8 mouse cellular contexts compared by ENCODE assay signal in genomic region chr4:140821988-140822387, GRCm38 (mm10). TPM values are rescaled to one million over a fixed set of nuclear protein-coding genes. Genes with fewer than 3 reads are reported as not detected.
A peak's percentile ranks its signal among the peaks of the same experiment; 100 is the strongest.
DNase-seq lines count a peak whose midpoint lies in the region; ATAC-seq and TF ChIP-seq lines count a peak whose summit lies in the region.

No protein-coding gene starts in this region.

- H3K4me1 ChIP-seq in heart, postnatal 0 days (ENCODE audit: control insufficient read depth, insufficient read depth), result no peaks in the 10 kb centered on the region
- H3K4me1 ChIP-seq in bone marrow macrophage, adult 2 months (ENCODE audit: control insufficient read depth, insufficient read depth, low read length), result no peaks in the 10 kb centered on the region

- no peak for TF ChIP-seq EP300 in heart, postnatal 0 days (IDR thresholded peaks at IDR 0.05; ENCODE audit: low read depth)

- no peak overlapping the region for H3K27ac ChIP-seq in heart, postnatal 0 days (ENCODE audit: low read depth)
- H3K27ac ChIP-seq in bone marrow macrophage, adult 2 months (ENCODE audit: insufficient read depth, low read depth, low read length), result no peak overlapping the region

- H3K36me3 ChIP-seq in heart, postnatal 0 days (replicated peaks; ENCODE audit: control insufficient read depth, insufficient read depth, low read length), result no peaks in the 10 kb centered on the region

- 71% methylated on average over 5 of the region's 5 CpGs for WGBS in heart, postnatal 0 days

- peak; percentile 17; the same call in 1 of the 2 replicates for TF ChIP-seq CTCF in heart, postnatal 0 days (IDR thresholded peaks at IDR 0.05; ENCODE audit: low read depth)
- peak; percentile 58 for TF ChIP-seq CTCF in bone marrow macrophage, adult 2 months (IDR thresholded peaks at IDR 0.05; ENCODE audit: low read depth, low read length)

- no peak overlapping the region for H3K4me3 ChIP-seq in heart, postnatal 0 days (ENCODE audit: low read depth, low read length)
- no peak overlapping the region for H3K4me3 ChIP-seq in bone marrow macrophage, adult 2 months (ENCODE audit: insufficient read depth, low read length)

- intact Hi-C loops in heart, postnatal 25 days (cut with DNase I), result loop anchor here (2.0 kb wide), 1 partner anchor 81 kb away; no protein-coding TSS in a partner anchor

- H3K4me2 ChIP-seq in heart, postnatal 0 days (ENCODE audit: low read depth, low read length), result no peak overlapping the region

- no peaks in the 10 kb centered on the region for H3K27me3 ChIP-seq in heart, postnatal 0 days (ENCODE audit: control insufficient read depth, insufficient read depth, low read length)

- H3K9me3 ChIP-seq in heart, postnatal 0 days (replicated peaks; ENCODE audit: control insufficient read depth, low read length), result peaks cover 5% of the 10 kb centered on the region; the same call in 1 of the 2 replicates

- H3K9ac ChIP-seq in heart, postnatal 0 days (replicated peaks; ENCODE audit: low read depth, low read length), result no peak overlapping the region

- no peak for DNase-seq in heart, postnatal 0 days (ENCODE audit: low spot score)
- no peak for DNase-seq in heart, postnatal 25 days (ENCODE audit: low spot score)
- DNase-seq in CD4-positive helper T cell, adult 2 months (ENCODE audit: low read depth, low spot score), result peak; percentile 50
- DNase-seq in frontal cortex, postnatal 25 days (ENCODE audit: low spot score in 2 of 2), result peak; percentile 54 to 58
- DNase-seq in left cerebral cortex, adult 8-10 months (ENCODE audit: low spot score in 2 of 2), result peak; percentile 16 to 32
- peak; percentile 33 to 50 for DNase-seq in natural killer cell, adult 2 months (ENCODE audit: low spot score in 2 of 2)
- peak; percentile 79 for DNase-seq in thymus, postnatal 25 days

- TF ChIP-seq POLR2A in bone marrow macrophage, adult 2 months (IDR thresholded peaks at IDR 0.05; ENCODE audit: borderline replicate concordance, low read depth, low read length), result no peak

- ATAC-seq in heart, postnatal 0 days (ENCODE audit: insufficient read depth, low read depth), result no peak

RNA-seq across cellular contexts. Expression of gene Padi3, which starts 11.5 kb away (rescaled TPM):
- total RNA-seq in heart, postnatal 0 days (2014; rRNA removed; ENCODE audit: low replicate concordance), result 0.04 TPM in 1 of 2 replicates, not detected in the other
- 0.11 TPM in 2 replicates for polyA plus RNA-seq in heart, postnatal 0 days (2015; fragmentation: Nextera tagmentation; extraction: Ambion mirVana)
- under 1 TPM in 1 of 2 experiments, not detected in 1; 0.20 TPM for total RNA-seq in heart, postnatal 25 days (2021)
- polyA plus RNA-seq in bone marrow macrophage, adult 2 months (2012; ENCODE audit: insufficient read depth, insufficient read length, missing spikeins), result 0.25 and 0.47 TPM in 2 replicates
- total RNA-seq in left cerebral cortex, adult 8-10 months (2022), result not detected

RNA-seq across cellular contexts. Expression of gene Padi1, which starts 23.6 kb away (rescaled TPM):
- not detected in 2 replicates for total RNA-seq in heart, postnatal 0 days (2014; rRNA removed; ENCODE audit: low replicate concordance)
- 0.04 TPM in 1 of 2 replicates, not detected in the other for polyA plus RNA-seq in heart, postnatal 0 days (2015; fragmentation: Nextera tagmentation; extraction: Ambion mirVana)
- total RNA-seq in heart, postnatal 25 days (2021), result not detected
- polyA plus RNA-seq in bone marrow macrophage, adult 2 months (2012; ENCODE audit: insufficient read depth, insufficient read length, missing spikeins), result not detected in 2 replicates
- total RNA-seq in left cerebral cortex, adult 8-10 months (2022), result under 1 TPM in 2 of 4 experiments, not detected in 2; 0.11 to 0.16 TPM

RNA-seq across cellular contexts. Expression of gene Padi4, which starts 48.0 kb away (rescaled TPM):
- total RNA-seq in heart, postnatal 0 days (2014; rRNA removed; ENCODE audit: low replicate concordance), result 2.4 and 2.7 TPM in 2 replicates
- 1.1 and 1.2 TPM in 2 replicates for polyA plus RNA-seq in heart, postnatal 0 days (2015; fragmentation: Nextera tagmentation; extraction: Ambion mirVana)
- under 1 TPM; 0.73 to 0.98 TPM for total RNA-seq in heart, postnatal 25 days (2021)
- polyA plus RNA-seq in bone marrow macrophage, adult 2 months (2012; ENCODE audit: insufficient read depth, insufficient read length, missing spikeins), result 6.3 and 8.1 TPM in 2 replicates
- total RNA-seq in left cerebral cortex, adult 8-10 months (2022), result 1 to 10 TPM in 1 of 4 experiments, not detected in 3; 1.6 TPM

Comparison
In these comparisons a context has a peak if more than half of its experiments do, and no peak if none do; other contexts are left out.
1. DNase-seq: peak in CD4-positive helper T cell, adult 2 months (single experiment), frontal cortex, postnatal 25 days (2 of 2), left cerebral cortex, adult 8-10 months (2 of 2), natural killer cell, adult 2 months (2 of 2) and thymus, postnatal 25 days (single experiment); none in heart, postnatal 0 days (single experiment) and heart, postnatal 25 days (single experiment).